Mouse (Mus musculus) liver, embryonic 14.5 days (tissue): Measurements from ENCODE around the gene Unc5a.

Experiments used
- CTCF ChIP-seq: IDR thresholded peaks from 2 replicates; pipeline ENCODE4 v1.5.1; 2016; ENCODE audit warnings: antibody characterized with exemption, low read depth, control low read depth
- EP300 ChIP-seq: IDR thresholded peaks from 2 replicates; pipeline ENCODE4 v1.6.1; 2016; ENCODE audit warnings: antibody characterized with exemption, low read depth

GRCm38 (mm10) chr13:55002090-55002489 is 52.9 kb downstream of the Unc5a start:
- TF ChIP-seq CTCF (no peak), EP300 (no peak)
